Mouse (Mus musculus) heart, postnatal 4 days (tissue): ENCODE measurements at regions not wholly inside any gene's neighbourhood (a gene's known extent, or its start where the extent isn't known, plus 50 kb on each side); places are given as distances from the start of the nearest gene placed in this dataset.

Experiments used
- DNase-seq: peaks from one replicate; pipeline ENCODE4 v3.0.0; 2021

- peak; percentile 12 for DNase-seq
Observed at GRCm38 (mm10) chr3:99738093-99738803, 147.0 kb upstream of the Spag17 start.

GRCm38 (mm10) chr3:99739654-99740053 lies 145.6 kb upstream of the Spag17 start:
- no peak for DNase-seq

GRCm38 (mm10) chr3:99741249-99742222 lies 143.7 kb upstream of the Spag17 start:
- no peak for DNase-seq

- DNase-seq, result no peak
Observed at GRCm38 (mm10) chr3:99749725-99750124, 135.5 kb upstream of the Spag17 start.

- no peak for DNase-seq
Observed at GRCm38 (mm10) chr3:99778526-99778925, 106.7 kb upstream of the Spag17 start.

GRCm38 (mm10) chr3:99785955-99786529 lies 99.2 kb upstream of the Spag17 start:
- DNase-seq, result no peak

- DNase-seq, result no peak
Observed at GRCm38 (mm10) chr3:99791316-99791715, 93.9 kb upstream of the Spag17 start.

GRCm38 (mm10) chr3:99793622-99794021 lies 91.6 kb upstream of the Spag17 start:
- no peak for DNase-seq

GRCm38 (mm10) chr3:99795835-99796234 lies 89.4 kb upstream of the Spag17 start:
- DNase-seq, result no peak

GRCm38 (mm10) chr3:99797791-99798190 lies 87.4 kb upstream of the Spag17 start:
- DNase-seq, result no peak

- no peak for DNase-seq
Observed at GRCm38 (mm10) chr3:99810532-99810931, 74.7 kb upstream of the Spag17 start.

GRCm38 (mm10) chr3:99811276-99811675 lies 73.9 kb upstream of the Spag17 start:
- no peak for DNase-seq

GRCm38 (mm10) chr3:99812836-99813235 lies 72.4 kb upstream of the Spag17 start:
- DNase-seq, result no peak

- no peak for DNase-seq
Observed at GRCm38 (mm10) chr3:99815115-99815514, 70.1 kb upstream of the Spag17 start.

- no peak for DNase-seq
Observed at GRCm38 (mm10) chr3:99817965-99818364, 67.2 kb upstream of the Spag17 start.

GRCm38 (mm10) chr3:99822735-99823134 lies 62.5 kb upstream of the Spag17 start:
- peak; percentile 40 for DNase-seq

- DNase-seq, result no peak
Observed at GRCm38 (mm10) chr3:99823256-99823655, 62.0 kb upstream of the Spag17 start.
